Mouse (Mus musculus) small intestine, adult 2 months (tissue): ENCODE measurements around the gene Lcn12. TPM values are rescaled to one million over a fixed set of nuclear protein-coding genes. Genes with fewer than 3 reads are reported as not detected.

Source experiments
- H3K27ac ChIP-seq: fragments of 200-500 bp; 2 replicates; pipeline ENCODE4 v1.5.1; 2012; ENCODE audit warnings: low read depth, low read length, control low read depth, inconsistent platforms; ENCODE audit not compliant: insufficient read depth
- H3K27me3 ChIP-seq: fragments of 200-500 bp; 2 replicates; pipeline ENCODE4 v1.6.1; 2012; ENCODE audit warnings: mild to moderate bottlenecking, moderate library complexity, low read length, inconsistent platforms; ENCODE audit not compliant: control insufficient read depth, insufficient read depth
- H3K36me3 ChIP-seq: fragments of 200-500 bp; 2 replicates; pipeline ENCODE4 v1.6.1; 2012; ENCODE audit warnings: mild to moderate bottlenecking, low read length, control low read depth, inconsistent platforms; ENCODE audit not compliant: control insufficient read depth, insufficient read depth
- H3K4me1 ChIP-seq: fragments of 200-500 bp; 2 replicates; pipeline ENCODE4 v1.6.1; 2012; ENCODE audit warnings: low read length, inconsistent platforms, mixed read lengths; ENCODE audit not compliant: control insufficient read depth, insufficient read depth, insufficient read length
- H3K4me3 ChIP-seq: fragments of 200-500 bp; 2 replicates; pipeline ENCODE4 v1.5.1; 2012; ENCODE audit warnings: low read depth, mild to moderate bottlenecking, control low read depth, inconsistent platforms, low read length, moderate library complexity
- CTCF ChIP-seq: fragments of 200-500 bp; IDR thresholded peaks from 2 replicates; pipeline ENCODE4 v1.5.1; 2012; ENCODE audit warnings: low read depth, mild to moderate bottlenecking, control low read depth, inconsistent platforms, low read length, moderate library complexity, mixed read lengths; ENCODE audit not compliant: insufficient replicate concordance, insufficient read length; ENCODE audit errors: extremely low read depth
- POLR2A ChIP-seq: fragments of 200-500 bp; IDR thresholded peaks from 2 replicates; pipeline ENCODE4 v1.6.1; 2012; ENCODE audit warnings: low read depth, mild to moderate bottlenecking, control low read depth, inconsistent platforms, low read length, moderate library complexity
- WGBS: fragments of 180-500 bp; shearing (Covaris S2); methylation state at CpG from one replicate; pipeline ENCODE4 v1.1.7; 2018; 5-methylcytosine and 5-hydroxymethylcytosine counted together
- polyA plus RNA-seq: library from polyadenylated mRNA; depleted of rRNA; stranded (reverse); fragments of >200 nt; gene quantifications from 2 replicates; pipeline ENCODE4 v1.2.3, GENCODE M21; 2012

Gene Lcn12
- polyA plus RNA-seq, 1 experiment = not detected

DNA sequence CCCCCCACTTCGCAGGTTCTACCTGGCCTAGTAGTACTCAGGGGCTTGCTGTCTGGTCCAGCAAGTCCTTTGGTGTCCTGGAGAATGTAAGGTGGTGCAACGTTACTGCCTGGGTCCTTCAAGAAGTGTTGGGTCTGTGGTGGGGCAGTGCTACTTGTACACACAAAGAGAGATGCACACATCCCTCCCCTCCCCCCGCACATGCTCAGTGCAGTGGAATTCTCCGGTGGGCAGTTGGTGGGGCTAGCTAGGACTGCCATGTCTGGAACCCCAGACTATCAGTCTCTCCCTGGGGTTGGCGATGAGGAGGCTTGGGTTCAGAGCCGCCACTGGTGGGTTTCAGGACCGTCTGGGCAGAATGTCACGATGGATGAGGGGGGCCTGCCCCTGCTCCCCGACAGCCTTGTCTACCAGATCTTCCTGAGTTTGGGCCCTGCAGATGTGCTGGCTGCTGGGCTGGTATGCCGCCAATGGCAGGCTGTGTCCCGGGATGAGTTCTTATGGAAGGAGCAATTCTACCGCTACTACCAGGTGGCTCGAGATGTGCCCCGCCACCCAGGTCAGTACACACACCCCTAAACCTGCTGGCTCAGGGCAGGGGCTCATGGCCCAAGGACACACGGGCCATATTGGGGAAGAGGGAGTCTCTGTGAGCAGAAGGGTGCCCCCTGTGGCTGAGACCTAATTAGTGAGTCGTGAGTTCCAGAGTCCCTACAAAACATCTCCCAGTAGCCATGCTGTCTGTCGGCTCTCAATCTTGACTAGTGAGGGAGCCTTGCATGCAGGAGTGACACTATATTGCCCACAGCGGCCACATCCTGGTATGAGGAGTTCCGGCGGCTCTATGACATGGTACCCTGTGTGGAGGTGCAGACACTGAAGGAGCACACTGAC, 8.1 kb upstream of the Lcn12 start, which contains the start of gene C8g:
C8g (minus strand) TSS at position 127 of the 894 bp plus-strand sequence.
- Histone ChIP-seq H3K4me1 (peaks cover 26% of the 10 kb centered on the region), H3K36me3 (peaks cover 19% of the 10 kb centered on the region), H3K4me3 (peak within 1 kb of the TSS; percentile 94), H3K27ac (peak within 1 kb of the TSS; percentile 83), H3K27me3 (no peaks in the 10 kb centered on the region)
- WGBS = 62% methylated on average over 20 of the region's 20 CpGs
- TF ChIP-seq CTCF = no peak
- TF ChIP-seq POLR2A = no peak

DNA sequence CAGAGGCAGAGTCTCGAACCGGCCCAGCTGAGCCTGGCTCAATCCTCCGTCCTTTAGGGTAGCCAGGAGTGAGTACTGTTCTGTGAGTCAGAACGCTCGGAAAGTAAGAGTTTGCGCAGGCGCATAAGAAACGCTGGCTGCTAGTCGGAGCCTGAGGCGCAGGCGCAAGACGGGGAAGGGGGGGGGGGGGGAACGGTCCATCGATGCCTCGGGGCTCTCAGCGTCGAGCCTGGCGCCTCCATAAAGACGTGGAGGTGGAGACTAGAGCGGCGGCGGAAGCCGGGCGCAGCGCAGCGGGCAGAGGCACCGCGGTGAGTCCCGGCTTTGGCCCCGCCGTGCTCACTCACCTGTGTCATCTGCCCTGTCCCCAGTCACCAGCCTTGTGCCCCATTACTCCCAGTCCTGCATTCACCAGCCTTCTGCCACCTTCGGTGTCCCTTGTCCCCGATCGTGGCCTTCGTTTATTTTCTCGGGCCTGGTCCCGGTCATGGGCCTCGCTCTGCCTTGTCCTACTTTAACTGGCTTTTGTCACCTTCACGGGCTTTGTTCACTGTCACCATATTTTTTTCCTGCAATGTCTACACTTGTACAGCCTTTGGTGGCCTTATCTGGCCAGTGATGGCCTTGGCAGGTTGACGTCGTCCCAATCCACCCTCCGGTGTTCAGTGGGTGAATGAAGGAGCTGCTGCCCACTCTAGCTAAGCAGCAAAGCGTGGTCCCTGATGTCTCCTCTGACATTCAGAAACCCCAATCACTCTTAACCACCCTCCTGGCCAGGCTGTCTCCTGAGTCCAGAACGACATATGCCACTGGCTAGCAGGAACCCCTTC, 7.1 kb upstream of the Lcn12 start, which contains the start of gene Fbxw5:
Fbxw5 (plus strand) TSS at position 175 of the 830 bp plus-strand sequence.
- peaks cover 26% of the 10 kb centered on the region for H3K4me1 ChIP-seq
- H3K27ac ChIP-seq = peak within 1 kb of the TSS; percentile 86
- no peaks in the 10 kb centered on the region for H3K27me3 ChIP-seq
- H3K4me3 ChIP-seq = peak within 1 kb of the TSS; percentile 94
- peak; percentile 70 for TF ChIP-seq POLR2A
- TF ChIP-seq CTCF = no peak
- under 1% methylated on average over 41 of the region's 44 CpGs for WGBS
- H3K36me3 ChIP-seq = peaks cover 19% of the 10 kb centered on the region

DNA sequence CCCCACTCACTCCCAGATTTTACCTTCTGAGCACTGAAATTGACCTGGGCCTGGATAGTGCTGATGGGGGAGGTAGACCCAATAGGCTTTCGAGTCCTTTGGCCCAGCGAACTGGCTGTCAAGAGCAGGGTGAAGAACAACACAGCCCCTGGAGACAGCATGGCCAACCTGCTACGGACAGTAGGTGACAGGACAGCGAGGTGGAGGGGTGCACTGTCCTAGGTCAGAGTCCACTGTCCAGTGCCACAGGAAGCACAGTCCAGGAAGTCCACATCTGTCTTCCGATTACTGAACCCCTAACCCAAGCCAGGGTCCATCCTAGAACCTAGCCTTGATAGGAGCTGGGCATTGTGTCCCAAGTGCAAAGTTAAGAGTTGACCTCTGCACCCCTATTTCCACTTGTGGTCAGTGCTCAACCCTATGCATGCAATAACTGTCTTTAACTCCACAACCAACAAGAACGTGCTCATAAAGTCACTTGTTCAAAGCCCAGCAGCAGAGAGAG, 6.4 kb upstream of the Lcn12 start:
- Histone ChIP-seq H3K27ac (peak overlapping the region; percentile 86), H3K36me3 (peaks cover 16% of the 10 kb centered on the region), H3K27me3 (no peaks in the 10 kb centered on the region), H3K4me3 (peak overlapping the region; percentile 55), H3K4me1 (peaks cover 26% of the 10 kb centered on the region)
- TF ChIP-seq CTCF = no peak
- TF ChIP-seq POLR2A = no peak
- whole genome bisulfite sequencing = 52% methylated on average over 6 of the region's 6 CpGs

DNA sequence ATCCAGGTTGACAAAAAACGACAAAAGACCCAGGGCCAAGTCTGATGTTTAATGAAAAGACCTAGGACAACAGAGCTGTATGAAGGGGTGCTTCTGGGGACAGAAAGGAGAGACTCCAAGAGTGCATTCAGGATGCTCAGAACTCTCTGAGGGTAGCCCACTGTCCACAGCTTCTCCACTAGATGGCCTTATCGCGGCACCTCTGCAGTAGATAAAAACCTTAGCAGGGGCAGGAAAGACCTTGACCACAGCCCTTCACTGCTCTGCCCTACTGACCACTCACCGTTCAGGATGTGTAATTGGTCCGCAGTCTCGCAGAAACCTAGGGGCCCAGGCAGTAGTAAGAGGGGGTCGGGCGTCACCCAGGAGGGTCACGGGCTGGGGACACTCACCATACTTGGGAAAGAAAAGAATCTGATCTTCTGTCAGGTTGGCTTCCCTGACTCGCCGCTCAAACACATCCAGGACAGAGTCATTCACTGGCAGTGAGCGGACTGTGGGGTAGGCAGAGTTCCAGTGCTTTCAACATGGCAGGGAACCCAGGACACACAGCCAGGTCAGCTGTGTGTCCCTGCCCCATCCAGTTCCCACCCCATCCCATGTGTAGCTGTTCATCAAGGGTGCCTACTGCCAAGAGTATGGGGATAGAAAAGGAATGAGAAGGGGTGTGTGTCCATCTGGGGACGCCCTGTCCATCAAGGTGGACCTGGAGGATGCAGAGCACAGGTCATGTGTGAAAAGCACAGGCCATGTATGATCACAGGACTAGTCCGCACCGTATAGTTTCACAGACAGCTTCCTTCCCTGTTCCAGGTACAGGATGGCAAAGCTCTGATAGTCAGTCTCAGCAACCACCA, 5.1 kb upstream of the Lcn12 start:
- H3K36me3 ChIP-seq = peaks cover 5% of the 10 kb centered on the region; the same call in 1 of the 2 replicates
- H3K4me1 ChIP-seq = peaks cover 26% of the 10 kb centered on the region
- no peak for TF ChIP-seq POLR2A
- TF ChIP-seq CTCF = no peak
- no peak overlapping the region for H3K4me3 ChIP-seq
- WGBS = 81% methylated on average over 15 of the region's 15 CpGs
- H3K27ac ChIP-seq = no peak overlapping the region
- no peaks in the 10 kb centered on the region for H3K27me3 ChIP-seq

DNA sequence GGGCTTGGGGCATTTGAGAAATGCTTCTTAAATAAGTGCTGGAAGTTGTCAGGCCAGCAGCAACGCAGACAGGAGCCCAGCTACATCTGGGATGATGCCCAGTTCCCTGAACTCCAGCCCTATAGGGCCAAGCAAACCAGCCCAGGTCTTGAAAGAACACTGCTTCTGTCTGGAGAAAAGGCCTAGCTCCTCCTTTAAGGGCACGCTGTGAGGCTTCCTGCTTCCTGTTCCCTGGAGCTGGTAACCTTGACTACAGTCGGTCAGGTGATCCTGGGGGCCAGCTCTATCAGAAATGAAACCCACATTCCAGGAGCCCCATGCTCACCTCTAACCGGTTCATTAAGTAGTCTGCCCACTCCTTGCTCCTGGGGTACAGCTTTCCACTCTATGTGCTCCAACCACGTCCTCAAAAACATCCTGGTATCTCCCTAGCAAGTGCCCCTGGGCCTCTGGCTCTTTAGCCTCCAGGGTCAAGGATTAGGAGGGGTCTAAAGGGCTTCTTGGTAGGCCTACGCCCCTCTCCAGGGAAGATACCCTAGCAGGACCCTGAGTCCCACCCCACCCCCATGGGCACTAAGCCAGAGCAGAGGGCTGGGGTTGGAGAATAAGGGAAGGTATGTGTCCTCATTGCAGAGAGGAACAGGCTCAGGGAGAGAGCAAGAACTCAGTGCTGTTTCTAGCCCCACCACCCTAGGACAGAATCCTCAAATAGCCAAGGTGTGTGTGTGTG, 4.3 kb upstream of the Lcn12 start:
- peaks cover 24% of the 10 kb centered on the region for H3K4me1 ChIP-seq
- H3K4me3 ChIP-seq = no peak overlapping the region
- H3K27ac ChIP-seq = no peak overlapping the region
- TF ChIP-seq POLR2A (no peak), CTCF (no peak)
- H3K27me3 ChIP-seq = no peaks in the 10 kb centered on the region
- H3K36me3 ChIP-seq = no peaks in the 10 kb centered on the region
- 36% methylated on average over 6 of the region's 6 CpGs for WGBS

DNA sequence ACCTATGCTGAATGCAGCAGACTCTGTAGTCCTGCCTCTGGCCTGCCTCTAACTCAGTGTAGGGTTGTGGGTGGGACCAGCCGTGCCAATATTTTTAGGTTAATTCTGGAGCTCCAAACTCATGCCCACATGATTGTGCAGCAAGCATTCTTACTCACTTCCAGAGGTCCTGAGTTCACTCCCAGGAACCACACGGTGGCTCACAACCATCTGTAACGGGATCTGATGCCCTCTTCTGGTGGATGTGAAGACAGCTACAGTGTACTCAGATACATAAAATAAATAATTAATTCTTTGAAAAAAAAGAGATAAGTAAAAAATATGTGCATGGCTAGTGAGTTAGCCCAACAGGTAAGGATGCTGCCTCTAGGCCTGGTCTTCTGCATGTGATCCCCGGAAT, 2.8 kb upstream of the Lcn12 start:
- peaks cover 11% of the 10 kb centered on the region for H3K4me1 ChIP-seq
- WGBS = 42% methylated on average over 4 of the region's 4 CpGs
- H3K4me3 ChIP-seq = no peak overlapping the region
- no peak overlapping the region for H3K27ac ChIP-seq
- TF ChIP-seq CTCF (peak; percentile 53; the same call in 1 of the 2 replicates), POLR2A (no peak)
- no peaks in the 10 kb centered on the region for H3K36me3 ChIP-seq
- no peaks in the 10 kb centered on the region for H3K27me3 ChIP-seq
